Mouse (Mus musculus): ENCODE measurements around the gene Wiz. TPM values are rescaled to one million over a fixed set of nuclear protein-coding genes. Genes with fewer than 3 reads are reported as not detected.
A peak's percentile ranks its signal among the peaks of the same experiment; 100 is the strongest.

Gene Wiz
- 50.4 and 56.8 TPM in 2 replicates for total RNA-seq (2014; rRNA removed)
- polyA plus RNA-seq (2015; fragmentation: Nextera tagmentation; extraction: Ambion mirVana) = 24.2 and 28.4 TPM in 2 replicates

DNA sequence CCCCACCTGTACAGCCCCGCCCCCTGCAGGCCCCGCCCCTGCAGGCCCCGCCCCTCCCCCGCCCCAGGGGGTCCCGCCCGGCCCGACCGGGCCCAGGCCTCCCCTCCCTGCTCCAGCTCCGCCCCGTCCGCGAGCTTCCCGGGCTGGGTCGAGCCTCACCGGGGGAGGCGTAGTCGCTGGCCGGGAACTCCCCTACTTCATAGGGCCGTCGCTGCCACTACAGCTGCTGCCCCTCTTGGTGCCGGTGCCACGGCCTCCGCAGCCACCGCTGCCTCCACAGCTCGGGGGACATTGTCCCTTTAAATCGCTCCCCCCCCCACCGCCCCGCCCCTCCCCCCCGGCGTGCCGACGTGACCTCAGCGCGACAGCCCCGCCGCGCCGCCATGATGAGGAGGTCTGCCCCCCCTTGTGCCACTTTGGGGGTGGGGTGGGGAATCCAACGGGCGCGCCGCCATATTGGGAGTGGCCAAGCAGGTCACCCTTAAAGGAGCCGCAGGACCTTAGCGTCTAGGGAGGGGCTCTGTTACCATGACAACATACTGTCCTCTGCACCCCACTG, at the start of gene Wiz:
TSS of gene Wiz (minus strand) at position 339 of the 559 bp plus-strand sequence.
- no peak for TF ChIP-seq CTCF (IDR thresholded peaks at IDR 0.05; ENCODE audit: low read depth)
- ATAC-seq (peak; percentile 92), DNase-seq (ENCODE audit: low spot score) (peak; percentile 96)
- peak within 1 kb of the TSS; percentile 86 for H3K9ac ChIP-seq (replicated peaks; ENCODE audit: low read length)
- WGBS = 0% methylated on average over 16 of the region's 44 CpGs
- peak within 1 kb of the TSS; percentile 76 for H3K4me3 ChIP-seq (ENCODE audit: low read length)
- H3K36me3 ChIP-seq (ENCODE audit: insufficient read depth, low read length) = no peaks in the 10 kb centered on the region; the same call in 1 of the 2 replicates
- H3K9me3 ChIP-seq (ENCODE audit: low read length) = no peaks in the 10 kb centered on the region
- peak within 1 kb of the TSS; percentile 73 for H3K27ac ChIP-seq
- peaks cover 29% of the 10 kb centered on the region for H3K27me3 ChIP-seq (ENCODE audit: insufficient read depth, low read length)
- peak within 1 kb of the TSS; percentile 91 for H3K4me2 ChIP-seq (ENCODE audit: low read depth, low read length)
- H3K4me1 ChIP-seq (ENCODE audit: insufficient read depth, low read length) = no peaks in the 10 kb centered on the region

DNA sequence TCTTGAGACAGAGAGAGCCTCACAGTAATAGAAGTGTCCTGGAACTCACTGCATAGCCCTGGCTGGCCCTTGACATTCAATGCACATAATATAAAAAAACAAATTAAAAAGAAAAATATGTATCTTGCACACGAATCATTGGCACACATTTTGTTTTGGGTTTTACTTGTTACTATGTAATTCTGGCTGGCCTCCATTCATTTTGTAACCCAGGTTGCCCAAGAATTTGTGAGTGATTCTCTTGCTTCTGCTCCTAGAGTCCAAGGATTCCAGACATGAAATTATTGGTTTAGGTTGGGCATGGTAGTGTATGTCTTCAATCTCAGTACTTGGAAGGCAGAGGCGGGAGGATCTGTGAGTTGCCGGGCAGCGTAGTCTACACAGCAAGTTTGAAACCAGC, 47.9 kb upstream of the Wiz start:
- ATAC-seq = no peak
- no peak overlapping the region for H3K27ac ChIP-seq
- no peak overlapping the region for H3K9ac ChIP-seq (replicated peaks; ENCODE audit: low read length)
- H3K4me2 ChIP-seq (ENCODE audit: low read depth, low read length) = no peak overlapping the region
- H3K4me3 ChIP-seq (ENCODE audit: low read length) = no peak overlapping the region
- H3K9me3 ChIP-seq (ENCODE audit: low read length) = no peaks in the 10 kb centered on the region
- WGBS = 96% methylated on average over 4 of the region's 4 CpGs
- no peak for DNase-seq (ENCODE audit: low spot score)
- H3K36me3 ChIP-seq (ENCODE audit: insufficient read depth, low read length) = no peaks in the 10 kb centered on the region
- no peak for TF ChIP-seq CTCF (IDR thresholded peaks at IDR 0.05; ENCODE audit: low read depth)
- H3K4me1 ChIP-seq (ENCODE audit: insufficient read depth, low read length) = no peaks in the 10 kb centered on the region
- H3K27me3 ChIP-seq (ENCODE audit: insufficient read depth, low read length) = no peaks in the 10 kb centered on the region

DNA sequence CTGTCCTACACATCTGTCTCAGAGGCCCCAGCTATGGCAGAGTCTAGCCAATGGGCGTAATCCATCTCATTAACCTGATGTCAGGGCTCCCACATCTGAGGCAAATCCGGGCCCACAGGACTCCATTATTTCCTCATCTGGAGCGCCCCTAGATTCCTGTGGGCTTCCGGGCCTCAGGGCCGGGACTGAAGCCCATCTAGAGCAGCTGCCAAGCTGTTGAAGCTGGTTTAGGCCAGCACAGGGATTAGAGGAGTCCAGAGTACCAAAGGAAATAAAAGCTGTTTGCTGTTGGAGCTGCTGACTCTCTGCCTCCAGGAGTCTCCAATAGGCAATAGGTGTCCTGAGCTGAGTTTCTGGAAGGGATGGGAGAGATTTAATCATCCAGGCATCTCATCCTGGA, 45.9 kb upstream of the Wiz start:
- Histone ChIP-seq H3K9me3 (ENCODE audit: low read length) (no peaks in the 10 kb centered on the region), H3K27ac (no peak overlapping the region), H3K9ac (replicated peaks; ENCODE audit: low read length) (no peak overlapping the region), H3K4me2 (ENCODE audit: low read depth, low read length) (no peak overlapping the region), H3K4me3 (ENCODE audit: low read length) (no peak overlapping the region), H3K4me1 (ENCODE audit: insufficient read depth, low read length) (no peaks in the 10 kb centered on the region), H3K27me3 (ENCODE audit: insufficient read depth, low read length) (no peaks in the 10 kb centered on the region), H3K36me3 (ENCODE audit: insufficient read depth, low read length) (no peaks in the 10 kb centered on the region)
- WGBS = 71% methylated on average over 5 of the region's 5 CpGs
- no peak for TF ChIP-seq CTCF (IDR thresholded peaks at IDR 0.05; ENCODE audit: low read depth)
- DNase-seq (ENCODE audit: low spot score) (no peak), ATAC-seq (no peak)

DNA sequence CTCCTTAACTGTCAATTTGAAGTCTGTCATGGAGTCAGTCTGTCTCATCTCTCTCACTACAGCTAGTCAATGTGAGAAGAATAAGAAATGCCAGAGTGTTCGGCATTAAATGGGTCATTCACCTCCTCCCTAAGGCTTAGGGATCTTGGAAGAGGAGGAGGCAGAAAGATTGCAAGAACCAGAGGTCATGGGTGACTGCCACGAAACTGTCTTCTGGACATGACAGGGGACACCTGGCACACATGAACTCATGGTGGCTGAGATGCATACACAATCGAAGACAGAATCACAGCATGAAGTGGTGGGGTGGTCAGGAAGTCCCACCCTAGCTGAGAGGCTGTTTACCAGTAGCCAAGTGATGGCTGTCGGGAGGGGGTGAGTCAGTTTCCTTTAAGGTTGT, 45.1 kb upstream of the Wiz start:
- no peaks in the 10 kb centered on the region for H3K27me3 ChIP-seq (ENCODE audit: insufficient read depth, low read length)
- H3K9me3 ChIP-seq (ENCODE audit: low read length) = no peaks in the 10 kb centered on the region
- H3K36me3 ChIP-seq (ENCODE audit: insufficient read depth, low read length) = no peaks in the 10 kb centered on the region
- no peak for ATAC-seq
- H3K4me1 ChIP-seq (ENCODE audit: insufficient read depth, low read length) = no peaks in the 10 kb centered on the region
- WGBS = 77% methylated on average over 4 of the region's 4 CpGs
- no peak overlapping the region for H3K4me3 ChIP-seq (ENCODE audit: low read length)
- no peak overlapping the region for H3K27ac ChIP-seq
- TF ChIP-seq CTCF (IDR thresholded peaks at IDR 0.05; ENCODE audit: low read depth) = no peak
- no peak for DNase-seq (ENCODE audit: low spot score)
- no peak overlapping the region for H3K9ac ChIP-seq (replicated peaks; ENCODE audit: low read length)
- H3K4me2 ChIP-seq (ENCODE audit: low read depth, low read length) = no peak overlapping the region

DNA sequence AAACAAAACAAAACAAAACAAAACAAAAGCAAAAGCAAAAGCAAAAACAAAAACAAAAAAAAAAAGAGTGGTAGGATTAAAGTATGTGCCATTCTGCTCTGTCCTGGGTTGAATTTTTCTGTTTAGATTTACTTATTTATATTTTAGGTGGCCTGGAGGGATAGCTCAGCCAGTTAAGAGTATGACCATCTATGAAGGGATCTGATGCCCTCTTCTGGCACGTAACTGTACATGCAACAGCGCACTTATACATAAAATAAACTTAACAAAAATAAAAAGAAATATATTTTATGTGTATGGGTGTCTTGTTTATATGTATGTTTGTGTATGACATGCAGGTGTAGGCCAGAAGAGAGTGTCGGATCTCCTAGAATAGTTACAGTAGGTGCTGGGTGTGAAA, 42.7 kb upstream of the Wiz start:
- Histone ChIP-seq H3K9me3 (ENCODE audit: low read length) (no peaks in the 10 kb centered on the region), H3K27me3 (ENCODE audit: insufficient read depth, low read length) (no peaks in the 10 kb centered on the region), H3K27ac (no peak overlapping the region), H3K4me3 (ENCODE audit: low read length) (no peak overlapping the region), H3K4me1 (ENCODE audit: insufficient read depth, low read length) (no peaks in the 10 kb centered on the region), H3K4me2 (ENCODE audit: low read depth, low read length) (no peak overlapping the region), H3K9ac (replicated peaks; ENCODE audit: low read length) (no peak overlapping the region), H3K36me3 (ENCODE audit: insufficient read depth, low read length) (no peaks in the 10 kb centered on the region)
- 64% methylated on average over 3 of the region's 3 CpGs for WGBS
- DNase-seq (ENCODE audit: low spot score) = peak; percentile 55
- no peak for ATAC-seq
- TF ChIP-seq CTCF (IDR thresholded peaks at IDR 0.05; ENCODE audit: low read depth) = peak; percentile 69

DNA sequence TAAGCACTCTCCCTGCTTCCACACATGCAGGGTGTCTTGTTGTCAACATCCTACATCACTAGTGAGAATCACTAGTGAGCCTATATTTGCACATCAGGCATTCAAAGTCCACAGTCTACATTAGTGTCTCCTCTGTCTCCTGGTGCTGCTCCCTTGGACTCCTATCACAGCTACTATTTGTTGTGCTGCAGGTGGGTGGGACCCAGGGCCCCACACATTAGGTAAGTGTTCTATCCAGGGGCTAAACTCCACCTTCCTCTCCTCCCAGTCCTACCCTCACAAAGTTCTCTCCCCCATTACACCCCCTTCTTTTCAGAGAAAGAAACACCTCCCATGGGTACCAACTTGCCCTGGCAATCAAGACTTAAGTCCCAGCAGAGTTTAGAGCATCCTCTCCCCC, 37.4 kb upstream of the Wiz start:
- ATAC-seq = no peak
- no peak for TF ChIP-seq CTCF (IDR thresholded peaks at IDR 0.05; ENCODE audit: low read depth)

DNA sequence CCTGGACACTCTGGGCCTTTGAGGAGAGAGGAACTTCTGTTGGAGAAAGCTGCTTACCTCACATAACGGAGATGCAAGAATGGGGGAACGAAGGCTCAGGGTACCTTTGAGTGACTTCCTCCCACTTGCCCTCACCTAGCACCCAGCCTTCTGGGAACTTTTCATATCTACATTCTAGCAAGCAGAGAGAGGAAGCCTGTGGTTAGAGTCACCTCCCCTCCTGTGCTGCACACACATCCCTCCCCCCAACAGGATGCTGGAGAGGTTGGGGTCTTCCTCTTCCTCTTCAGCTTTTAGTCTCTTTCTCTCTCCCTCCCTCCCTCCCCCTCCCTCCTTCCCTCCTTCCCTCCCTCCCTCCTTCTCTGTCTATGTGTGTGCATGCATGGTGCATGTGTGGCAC, 34.8 kb upstream of the Wiz start, which contains the start of gene Pglyrp2:
TSS of gene Pglyrp2 (minus strand) at position 134 of the 400 bp plus-strand sequence.
- H3K4me2 ChIP-seq (ENCODE audit: low read depth, low read length) = no peak within 1 kb of the TSS
- no peaks in the 10 kb centered on the region for H3K4me1 ChIP-seq (ENCODE audit: insufficient read depth, low read length)
- no peak within 1 kb of the TSS for H3K27ac ChIP-seq
- 73% methylated on average over 2 of the region's 2 CpGs for WGBS
- H3K36me3 ChIP-seq (ENCODE audit: insufficient read depth, low read length) = no peaks in the 10 kb centered on the region
- no peak within 1 kb of the TSS for H3K9ac ChIP-seq (replicated peaks; ENCODE audit: low read length)
- no peak for DNase-seq (ENCODE audit: low spot score)
- no peak for TF ChIP-seq CTCF (IDR thresholded peaks at IDR 0.05; ENCODE audit: low read depth)
- no peak within 1 kb of the TSS for H3K4me3 ChIP-seq (ENCODE audit: low read length)
- H3K9me3 ChIP-seq (ENCODE audit: low read length) = no peaks in the 10 kb centered on the region
- ATAC-seq = no peak
- H3K27me3 ChIP-seq (ENCODE audit: insufficient read depth, low read length) = no peaks in the 10 kb centered on the region

More for the DNA sequence above, 37.4 kb upstream of the Wiz start:
- Histone ChIP-seq H3K36me3 (ENCODE audit: insufficient read depth, low read length) (no peaks in the 10 kb centered on the region), H3K4me3 (ENCODE audit: low read length) (no peak overlapping the region), H3K4me2 (ENCODE audit: low read depth, low read length) (no peak overlapping the region), H3K27me3 (ENCODE audit: insufficient read depth, low read length) (no peaks in the 10 kb centered on the region), H3K27ac (no peak overlapping the region), H3K9ac (replicated peaks; ENCODE audit: low read length) (no peak overlapping the region), H3K9me3 (ENCODE audit: low read length) (no peaks in the 10 kb centered on the region), H3K4me1 (ENCODE audit: insufficient read depth, low read length) (no peaks in the 10 kb centered on the region)
- no peak for DNase-seq (ENCODE audit: low spot score)
